Mouse (Mus musculus): ENCODE measurements around the gene Grin3b. TPM values are rescaled to one million over a fixed set of nuclear protein-coding genes. Genes with fewer than 3 reads are reported as not detected.

Grin3b gene
- polyA plus RNA-seq, 1 experiment from 2014 or later = 0.36 TPM

- Histone ChIP-seq H3K27me3 (ENCODE audit: control insufficient read depth, insufficient read depth, low read length) (no peaks in the 10 kb centered on the region), H3K4me2 (replicated peaks; ENCODE audit: low read depth, low read length) (no peak overlapping the region), H3K4me1 (ENCODE audit: control insufficient read depth, insufficient read depth, low read length) (peaks cover 52% of the 10 kb centered on the region), H3K9me3 (ENCODE audit: control insufficient read depth, low read depth, low read length) (no peaks in the 10 kb centered on the region), H3K27ac (ENCODE audit: low read length) (0 out of 2 replicates have a peak overlapping the region, but pooled peaks have one; percentile 55), H3K9ac (replicated peaks; ENCODE audit: low read depth, low read length) (0 out of 2 replicates have a peak overlapping the region, but pooled peaks have one; percentile 1), H3K4me3 (ENCODE audit: low read depth, low read length) (no peak overlapping the region), H3K36me3 (ENCODE audit: control insufficient read depth, insufficient read depth, low read length) (peaks cover 37% of the 10 kb centered on the region)
- ATAC-seq (ENCODE audit: insufficient number of reproducible peaks, insufficient read depth, low FRiP score, low read depth) = no peak
- 59% methylated on average over 13 of the region's 13 CpGs for WGBS
Observed at GRCm38 (mm10) chr10:79934272-79934721, 36.2 kb upstream of the Grin3b start.

- peaks cover 37% of the 10 kb centered on the region for H3K36me3 ChIP-seq (ENCODE audit: control insufficient read depth, insufficient read depth, low read length)
- H3K9ac ChIP-seq (replicated peaks; ENCODE audit: low read depth, low read length) = no peak overlapping the region
- H3K4me1 ChIP-seq (ENCODE audit: control insufficient read depth, insufficient read depth, low read length) = peaks cover 48% of the 10 kb centered on the region
- no peak overlapping the region for H3K4me3 ChIP-seq (ENCODE audit: low read depth, low read length)
- no peak overlapping the region for H3K27ac ChIP-seq (ENCODE audit: low read length)
- no peak for ATAC-seq (ENCODE audit: insufficient number of reproducible peaks, insufficient read depth, low FRiP score, low read depth)
- no peak overlapping the region for H3K4me2 ChIP-seq (replicated peaks; ENCODE audit: low read depth, low read length)
- WGBS = 83% methylated on average over 16 of the region's 16 CpGs
- no peaks in the 10 kb centered on the region for H3K9me3 ChIP-seq (ENCODE audit: control insufficient read depth, low read depth, low read length)
- no peaks in the 10 kb centered on the region for H3K27me3 ChIP-seq (ENCODE audit: control insufficient read depth, insufficient read depth, low read length)
Observed at GRCm38 (mm10) chr10:79934794-79935569, 35.5 kb upstream of the Grin3b start.

GRCm38 (mm10) chr10:79936284-79936910, 34.1 kb upstream of the Grin3b start:
- ATAC-seq (ENCODE audit: insufficient number of reproducible peaks, insufficient read depth, low FRiP score, low read depth) = no peak
- Histone ChIP-seq H3K27me3 (ENCODE audit: control insufficient read depth, insufficient read depth, low read length) (no peaks in the 10 kb centered on the region), H3K27ac (ENCODE audit: low read length) (peak overlapping the region; percentile 52; the same call in 1 of the 2 replicates), H3K4me1 (ENCODE audit: control insufficient read depth, insufficient read depth, low read length) (peaks cover 47% of the 10 kb centered on the region), H3K4me3 (ENCODE audit: low read depth, low read length) (no peak overlapping the region), H3K4me2 (replicated peaks; ENCODE audit: low read depth, low read length) (no peak overlapping the region), H3K9ac (replicated peaks; ENCODE audit: low read depth, low read length) (no peak overlapping the region), H3K9me3 (ENCODE audit: control insufficient read depth, low read depth, low read length) (no peaks in the 10 kb centered on the region), H3K36me3 (ENCODE audit: control insufficient read depth, insufficient read depth, low read length) (peaks cover 36% of the 10 kb centered on the region)
- 64% methylated on average over 10 of the region's 10 CpGs for WGBS

- 66% methylated on average over 27 of the region's 27 CpGs for WGBS
- Histone ChIP-seq H3K4me3 (ENCODE audit: low read depth, low read length) (no peak overlapping the region), H3K9me3 (ENCODE audit: control insufficient read depth, low read depth, low read length) (no peaks in the 10 kb centered on the region), H3K9ac (replicated peaks; ENCODE audit: low read depth, low read length) (no peak overlapping the region), H3K27ac (ENCODE audit: low read length) (peak overlapping the region; percentile 52; the same call in 1 of the 2 replicates), H3K27me3 (ENCODE audit: control insufficient read depth, insufficient read depth, low read length) (no peaks in the 10 kb centered on the region), H3K36me3 (ENCODE audit: control insufficient read depth, insufficient read depth, low read length) (peaks cover 33% of the 10 kb centered on the region), H3K4me2 (replicated peaks; ENCODE audit: low read depth, low read length) (no peak overlapping the region), H3K4me1 (ENCODE audit: control insufficient read depth, insufficient read depth, low read length) (peaks cover 43% of the 10 kb centered on the region)
- ATAC-seq (ENCODE audit: insufficient number of reproducible peaks, insufficient read depth, low FRiP score, low read depth) = no peak; the same call in 1 of the 2 replicates
Observed at GRCm38 (mm10) chr10:79936911-79937441, 33.5 kb upstream of the Grin3b start.

- Histone ChIP-seq H3K9ac (replicated peaks; ENCODE audit: low read depth, low read length) (no peak overlapping the region), H3K4me1 (ENCODE audit: control insufficient read depth, insufficient read depth, low read length) (peaks cover 33% of the 10 kb centered on the region), H3K9me3 (ENCODE audit: control insufficient read depth, low read depth, low read length) (no peaks in the 10 kb centered on the region), H3K4me3 (ENCODE audit: low read depth, low read length) (no peak overlapping the region), H3K36me3 (ENCODE audit: control insufficient read depth, insufficient read depth, low read length) (peaks cover 28% of the 10 kb centered on the region), H3K27me3 (ENCODE audit: control insufficient read depth, insufficient read depth, low read length) (no peaks in the 10 kb centered on the region), H3K27ac (ENCODE audit: low read length) (no peak overlapping the region), H3K4me2 (replicated peaks; ENCODE audit: low read depth, low read length) (no peak overlapping the region)
- no peak for ATAC-seq (ENCODE audit: insufficient number of reproducible peaks, insufficient read depth, low FRiP score, low read depth)
- 74% methylated on average over 11 of the region's 11 CpGs for WGBS
Observed at GRCm38 (mm10) chr10:79937775-79938526, 32.6 kb upstream of the Grin3b start.

GRCm38 (mm10) chr10:79940749-79941148, 29.8 kb upstream of the Grin3b start:
- H3K9me3 ChIP-seq (ENCODE audit: control insufficient read depth, low read depth, low read length) = no peaks in the 10 kb centered on the region
- peaks cover 22% of the 10 kb centered on the region for H3K36me3 ChIP-seq (ENCODE audit: control insufficient read depth, insufficient read depth, low read length)
- H3K27ac ChIP-seq (ENCODE audit: low read length) = no peak overlapping the region
- no peak overlapping the region for H3K4me2 ChIP-seq (replicated peaks; ENCODE audit: low read depth, low read length)
- no peak overlapping the region for H3K9ac ChIP-seq (replicated peaks; ENCODE audit: low read depth, low read length)
- ATAC-seq (ENCODE audit: insufficient number of reproducible peaks, insufficient read depth, low FRiP score, low read depth) = no peak
- H3K4me1 ChIP-seq (ENCODE audit: control insufficient read depth, insufficient read depth, low read length) = peaks cover 23% of the 10 kb centered on the region
- H3K27me3 ChIP-seq (ENCODE audit: control insufficient read depth, insufficient read depth, low read length) = no peaks in the 10 kb centered on the region
- H3K4me3 ChIP-seq (ENCODE audit: low read depth, low read length) = no peak overlapping the region
- 62% methylated on average over 7 of the region's 7 CpGs for WGBS

- no peak overlapping the region for H3K9ac ChIP-seq (replicated peaks; ENCODE audit: low read depth, low read length)
- WGBS = 69% methylated on average over 1 of the region's 1 CpGs
- peaks cover 25% of the 10 kb centered on the region; the same call in 1 of the 2 replicates for H3K4me1 ChIP-seq (ENCODE audit: control insufficient read depth, insufficient read depth, low read length)
Observed at GRCm38 (mm10) chr10:79942988-79943387, 27.5 kb upstream of the Grin3b start.

GRCm38 (mm10) chr10:79943471-79943901, 27.0 kb upstream of the Grin3b start:
- Histone ChIP-seq H3K4me3 (ENCODE audit: low read depth, low read length) (no peak overlapping the region), H3K9me3 (ENCODE audit: control insufficient read depth, low read depth, low read length) (no peaks in the 10 kb centered on the region), H3K4me2 (replicated peaks; ENCODE audit: low read depth, low read length) (no peak overlapping the region), H3K27me3 (ENCODE audit: control insufficient read depth, insufficient read depth, low read length) (no peaks in the 10 kb centered on the region), H3K9ac (replicated peaks; ENCODE audit: low read depth, low read length) (no peak overlapping the region), H3K27ac (ENCODE audit: low read length) (peak overlapping the region; percentile 55; the same call in 1 of the 2 replicates), H3K36me3 (ENCODE audit: control insufficient read depth, insufficient read depth, low read length) (peaks cover 13% of the 10 kb centered on the region; the same call in 1 of the 2 replicates), H3K4me1 (ENCODE audit: control insufficient read depth, insufficient read depth, low read length) (peaks cover 25% of the 10 kb centered on the region; the same call in 1 of the 2 replicates)
- 54% methylated on average over 9 of the region's 9 CpGs for WGBS
- ATAC-seq (ENCODE audit: insufficient number of reproducible peaks, insufficient read depth, low FRiP score, low read depth) = peak; percentile 71

More at GRCm38 (mm10) chr10:79942988-79943387, 27.5 kb upstream of the Grin3b start:
- no peak for ATAC-seq (ENCODE audit: insufficient number of reproducible peaks, insufficient read depth, low FRiP score, low read depth)
- Histone ChIP-seq H3K4me2 (replicated peaks; ENCODE audit: low read depth, low read length) (no peak overlapping the region), H3K36me3 (ENCODE audit: control insufficient read depth, insufficient read depth, low read length) (peaks cover 15% of the 10 kb centered on the region), H3K4me3 (ENCODE audit: low read depth, low read length) (no peak overlapping the region), H3K9me3 (ENCODE audit: control insufficient read depth, low read depth, low read length) (no peaks in the 10 kb centered on the region), H3K27ac (ENCODE audit: low read length) (peak overlapping the region; percentile 55), H3K27me3 (ENCODE audit: control insufficient read depth, insufficient read depth, low read length) (no peaks in the 10 kb centered on the region)
